Mouse (Mus musculus): ENCODE measurements around the gene Zfp668. TPM values are rescaled to one million over a fixed set of nuclear protein-coding genes. Genes with fewer than 3 reads are reported as not detected.

Gene Zfp668
- total and polyA plus RNA-seq, 3 experiments = 2.4 to 8.6 (median 5.9) TPM

DNA sequence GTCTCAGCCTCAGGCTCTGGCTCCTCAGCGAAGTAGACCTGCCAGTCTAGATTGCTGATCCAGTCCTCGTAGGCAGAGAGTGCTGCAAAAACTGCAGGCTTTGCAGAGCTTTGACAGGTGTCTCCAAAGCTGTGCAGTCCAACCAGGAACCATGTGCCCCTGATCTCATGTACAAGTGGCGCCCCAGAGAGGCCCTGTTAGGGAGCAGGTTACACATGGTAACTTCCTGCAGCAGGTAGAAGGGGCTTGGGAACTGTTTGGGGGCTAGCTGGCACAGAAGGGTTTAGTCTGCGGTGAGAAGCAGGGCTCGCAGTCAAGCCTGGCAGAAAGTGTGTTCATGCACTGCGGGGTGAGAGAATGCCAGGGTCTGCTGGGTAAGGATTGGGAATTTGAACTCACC, 9.9 kb upstream of the Zfp668 start:
- H3K4me3 ChIP-seq (replicated peaks in 1 of 3; ENCODE audit: low read depth in 2 of 3, low read length in 2 of 3, poor library complexity in 1 of 3) = no peak overlapping the region
- H3K36me3 ChIP-seq (replicated peaks in 1 of 2; ENCODE audit: control insufficient read depth in 1 of 2, insufficient read depth in 1 of 2, low read length in 1 of 2) = peaks cover 72 to 98% of the 10 kb centered on the region in 2 experiments
- H3K79me2 ChIP-seq (replicated peaks; ENCODE audit: control insufficient read depth, extremely low read depth, insufficient read depth, poor library complexity, severe bottlenecking) = no peaks in the 10 kb centered on the region; the same call in 1 of the 2 replicates
- H3K27me3 ChIP-seq (replicated peaks) = no peaks in the 10 kb centered on the region
- DNase-seq (ENCODE audit: extremely low read depth) = no peak
- H3K9ac ChIP-seq (ENCODE audit: insufficient read depth, low read depth) = no peak overlapping the region
- no peak overlapping the region for H3K4me2 ChIP-seq (ENCODE audit: insufficient read depth, low read depth, poor library complexity, severe bottlenecking)
- peaks cover 3 to 47% of the 10 kb centered on the region in 2 experiments for H3K4me1 ChIP-seq (ENCODE audit: control insufficient read depth in 1 of 2, insufficient read depth in 2 of 2)
- H3K9me3 ChIP-seq (replicated peaks; ENCODE audit: low read length) = peaks cover 11% of the 10 kb centered on the region
- TF ChIP-seq ZC3H11A (IDR thresholded peaks at IDR 0.05; ENCODE audit: low read depth, low read length) (no peak), RAD21 (IDR thresholded peaks at IDR 0.05; ENCODE audit: low read depth, low read length) (no peak)
- dilution Hi-C loops (cut with MboI; ENCODE audit: extremely low pct_ligation_motif_present, extremely low pct_unique_long_range_greater_than_20kb, low sequenced_read_pairs) = no loop called here
- in situ Hi-C loops (cut with MboI; ENCODE audit: low pct_ligation_motif_present, low pct_unique_long_range_greater_than_20kb, low sequenced_read_pairs) = no loop called here
- H3K27ac ChIP-seq (ENCODE audit: insufficient read depth, low read depth) = no peak overlapping the region

DNA sequence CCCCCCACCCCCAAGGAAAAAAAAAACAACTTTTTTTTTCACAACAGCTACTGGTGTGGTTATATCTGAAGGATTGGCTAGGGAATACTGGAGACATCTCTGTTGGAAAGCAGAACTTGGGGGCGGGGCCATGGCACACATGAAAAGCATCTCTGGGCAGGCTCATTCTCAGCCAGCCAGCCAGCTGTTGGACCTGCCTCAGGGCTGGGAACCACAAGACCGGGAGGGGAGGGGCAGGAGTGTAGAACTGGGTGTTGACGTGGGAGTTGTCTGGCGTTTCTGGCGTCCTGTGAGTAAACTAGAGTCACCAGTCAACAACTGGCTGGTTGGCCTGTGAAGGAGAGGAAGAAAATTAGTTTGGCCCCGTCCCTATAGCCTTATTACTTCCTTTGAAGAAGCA, 9.3 kb upstream of the Zfp668 start:
- dilution Hi-C loops (cut with MboI; ENCODE audit: extremely low pct_ligation_motif_present, extremely low pct_unique_long_range_greater_than_20kb, low sequenced_read_pairs) = no loop called here
- Histone ChIP-seq H3K27me3 (replicated peaks) (no peaks in the 10 kb centered on the region), H3K4me2 (ENCODE audit: insufficient read depth, low read depth, poor library complexity, severe bottlenecking) (no peak overlapping the region), H3K4me3 (replicated peaks in 1 of 3; ENCODE audit: low read depth in 2 of 3, low read length in 2 of 3, poor library complexity in 1 of 3) (no peak overlapping the region), H3K79me2 (replicated peaks; ENCODE audit: control insufficient read depth, extremely low read depth, insufficient read depth, poor library complexity, severe bottlenecking) (no peaks in the 10 kb centered on the region; the same call in 1 of the 2 replicates), H3K9me3 (replicated peaks; ENCODE audit: low read length) (peaks cover 17% of the 10 kb centered on the region), H3K9ac (ENCODE audit: insufficient read depth, low read depth) (no peak overlapping the region), H3K4me1 (ENCODE audit: control insufficient read depth in 1 of 2, insufficient read depth in 2 of 2) (peaks cover 3 to 47% of the 10 kb centered on the region in 2 experiments), H3K36me3 (replicated peaks in 1 of 2; ENCODE audit: control insufficient read depth in 1 of 2, insufficient read depth in 1 of 2, low read length in 1 of 2) (peaks cover 78 to 98% of the 10 kb centered on the region in 2 experiments), H3K27ac (ENCODE audit: insufficient read depth, low read depth) (no peak overlapping the region)
- in situ Hi-C loops (cut with MboI; ENCODE audit: low pct_ligation_motif_present, low pct_unique_long_range_greater_than_20kb, low sequenced_read_pairs) = no loop called here
- peak; percentile 20 for DNase-seq (ENCODE audit: extremely low read depth)
- TF ChIP-seq ZC3H11A (IDR thresholded peaks at IDR 0.05; ENCODE audit: low read depth, low read length) (no peak), SMC3 (IDR thresholded peaks at IDR 0.05; ENCODE audit: low read depth, low read length) (no peak), RCOR1 (conservative IDR thresholded peaks at IDR 0.05; ENCODE audit: low read depth, low read length) (no peak), MAX (IDR thresholded peaks at IDR 0.05; ENCODE audit: low read length) (no peak), ELF1 (IDR thresholded peaks at IDR 0.05; ENCODE audit: low read depth, low read length) (no peak), RAD21 (IDR thresholded peaks at IDR 0.05; ENCODE audit: low read depth, low read length) (no peak), SIN3A (IDR thresholded peaks at IDR 0.05; ENCODE audit: low read length) (no peak), CHD2 (IDR thresholded peaks at IDR 0.05; ENCODE audit: low read length) (no peak), MAFK (IDR thresholded peaks at IDR 0.05; ENCODE audit: insufficient replicate concordance, low read length) (no peak), BHLHE40 (IDR thresholded peaks at IDR 0.05; ENCODE audit: low read depth, low read length) (no peak), NELFE (IDR thresholded peaks at IDR 0.05; ENCODE audit: low read depth, low read length) (no peak), E2F4 (IDR thresholded peaks at IDR 0.05; ENCODE audit: insufficient replicate concordance, low read depth, low read length) (no peak), MYC (IDR thresholded peaks at IDR 0.05; ENCODE audit: low read depth, low read length) (no peak), USF2 (conservative IDR thresholded peaks at IDR 0.05; ENCODE audit: low read depth, low read length) (no peak)

DNA sequence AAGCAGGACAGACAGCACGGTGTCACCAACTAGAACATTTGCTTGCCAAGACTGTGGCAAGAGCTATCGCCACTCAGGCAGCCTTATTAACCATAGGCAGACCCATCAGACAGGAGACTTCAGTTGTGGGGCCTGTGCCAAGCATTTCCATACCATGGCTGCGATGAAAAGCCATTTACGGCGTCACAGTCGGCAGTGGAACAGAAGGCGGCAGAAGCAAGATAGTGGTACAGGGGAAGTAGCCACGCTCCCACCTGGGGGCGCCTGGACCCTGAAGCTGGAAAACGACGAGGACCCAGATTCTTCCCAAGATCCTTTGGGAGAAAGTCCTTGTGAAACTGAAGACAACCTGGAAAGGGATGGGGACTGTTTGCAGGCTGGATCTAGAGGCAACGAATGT, 3.8 kb upstream of the Zfp668 start:
- no peak overlapping the region for H3K27ac ChIP-seq (ENCODE audit: insufficient read depth, low read depth)
- peaks cover 67 to 76% of the 10 kb centered on the region in 2 experiments for H3K36me3 ChIP-seq (replicated peaks in 1 of 2; ENCODE audit: control insufficient read depth in 1 of 2, insufficient read depth in 1 of 2, low read length in 1 of 2)
- TF ChIP-seq CTCF (conservative IDR thresholded peaks at IDR 0.05 in 1 of 2, IDR thresholded peaks at IDR 0.05 in 1 of 2; ENCODE audit: low read depth in 2 of 2, low read length in 2 of 2) = no peak
- TF ChIP-seq UBTF (IDR thresholded peaks at IDR 0.05; ENCODE audit: low read depth, low read length) = no peak
- no peak for TF ChIP-seq ZMIZ1 (IDR thresholded peaks at IDR 0.05; ENCODE audit: low read depth, low read length)
- no peak for TF ChIP-seq POLR2A (IDR thresholded peaks at IDR 0.05; ENCODE audit: low read depth, low read length)
- no peak for TF ChIP-seq NRF1 (IDR thresholded peaks at IDR 0.05; ENCODE audit: low read depth, low read length)
- no peak for TF ChIP-seq SMC3 (IDR thresholded peaks at IDR 0.05; ENCODE audit: low read depth, low read length)
- no peak overlapping the region for H3K4me2 ChIP-seq (ENCODE audit: insufficient read depth, low read depth, poor library complexity, severe bottlenecking)
- H3K9me3 ChIP-seq (replicated peaks; ENCODE audit: low read length) = peaks cover 44% of the 10 kb centered on the region
- no peak overlapping the region for H3K4me3 ChIP-seq (replicated peaks in 1 of 3; ENCODE audit: low read depth in 2 of 3, low read length in 2 of 3, poor library complexity in 1 of 3)
- no peak for DNase-seq (ENCODE audit: extremely low read depth)
- H3K79me2 ChIP-seq (replicated peaks; ENCODE audit: control insufficient read depth, extremely low read depth, insufficient read depth, poor library complexity, severe bottlenecking) = peaks cover 14% of the 10 kb centered on the region
- no peaks in the 10 kb centered on the region for H3K27me3 ChIP-seq (replicated peaks)
- peaks cover 9 to 31% of the 10 kb centered on the region in 2 experiments for H3K4me1 ChIP-seq (ENCODE audit: control insufficient read depth in 1 of 2, insufficient read depth in 2 of 2)
- no peak overlapping the region for H3K9ac ChIP-seq (ENCODE audit: insufficient read depth, low read depth)
- in situ Hi-C loops (cut with MboI; ENCODE audit: low pct_ligation_motif_present, low pct_unique_long_range_greater_than_20kb, low sequenced_read_pairs) = no loop called here
- dilution Hi-C loops (cut with MboI; ENCODE audit: extremely low pct_ligation_motif_present, extremely low pct_unique_long_range_greater_than_20kb, low sequenced_read_pairs) = no loop called here

Data from CH12.LX (cell line).